Mouse (Mus musculus) retina, embryonic 14.5 days (tissue): Measurements from ENCODE around the gene Alb.

Experiments used
- DNase-seq: peaks from one replicate; pipeline ENCODE4 v3.0.0-alpha.2; 2015; ENCODE audit warnings: low spot score

Alb gene

GRCm38 (mm10) chr5:90494308-90494707, 33.6 kb downstream of the Alb start:
- no peak for DNase-seq

DNA sequence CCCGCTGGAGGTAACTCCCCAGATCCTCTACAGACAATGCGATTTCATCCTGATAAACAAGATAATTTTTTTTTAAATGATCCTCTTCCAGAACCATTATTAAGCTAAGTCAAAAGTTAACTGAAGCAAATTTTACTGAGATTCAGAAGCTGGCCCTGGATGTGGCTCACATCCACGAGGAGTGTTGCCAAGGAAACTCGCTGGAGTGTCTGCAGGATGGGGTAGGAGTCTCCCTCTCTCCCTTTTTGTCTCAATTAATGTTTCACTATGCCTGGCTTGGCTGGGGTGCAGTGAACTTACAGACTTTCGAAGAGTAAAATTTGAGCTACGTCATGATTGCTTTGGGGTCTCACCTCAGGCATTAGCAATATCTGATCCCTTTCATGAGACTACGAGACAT, 38.8 kb downstream of the Alb start:
- DNase-seq, result no peak

DNA sequence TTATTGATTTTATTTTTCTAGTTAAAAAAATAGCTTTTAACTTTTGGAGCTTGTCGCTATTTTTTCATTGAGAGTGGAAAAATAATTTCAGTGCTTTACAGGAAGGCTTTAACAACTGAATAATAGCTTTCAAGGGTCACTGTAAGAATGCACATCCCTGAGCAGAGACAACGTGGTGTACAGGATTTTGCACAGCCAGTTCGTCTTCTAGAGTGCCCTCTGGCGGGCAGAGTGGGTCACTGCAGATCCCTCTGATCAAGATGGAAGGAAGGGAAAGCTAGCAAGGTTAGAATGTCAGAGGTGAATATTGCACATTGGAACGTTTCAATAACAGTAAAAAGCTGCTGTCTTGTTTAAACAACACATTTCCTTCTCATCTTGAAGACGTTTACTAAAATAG, 40.0 kb downstream of the Alb start:
- peak; percentile 88 for DNase-seq

DNA sequence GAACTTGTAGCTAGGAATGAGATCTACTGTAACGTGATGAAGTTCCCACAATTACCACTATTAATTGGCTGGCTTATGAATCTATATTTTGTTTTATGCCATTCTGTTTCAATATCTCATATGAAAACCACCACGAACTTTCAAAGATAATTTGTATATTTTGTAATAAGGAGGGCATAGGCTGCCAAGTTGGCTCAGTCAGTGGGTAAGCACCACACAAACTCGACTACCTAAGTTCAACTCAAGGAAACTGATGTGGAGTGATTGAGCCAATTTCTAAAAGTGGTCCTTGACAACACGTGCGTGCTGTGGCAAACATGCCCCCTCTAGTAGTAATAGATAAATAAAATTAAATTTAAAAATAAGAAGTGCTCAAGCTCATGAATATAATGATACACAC, 41.1 kb downstream of the Alb start:
- DNase-seq, result no peak

- no peak for DNase-seq
These were observed 44.0 kb downstream of the Alb start for GRCm38 (mm10) chr5:90504742-90505141.

DNA sequence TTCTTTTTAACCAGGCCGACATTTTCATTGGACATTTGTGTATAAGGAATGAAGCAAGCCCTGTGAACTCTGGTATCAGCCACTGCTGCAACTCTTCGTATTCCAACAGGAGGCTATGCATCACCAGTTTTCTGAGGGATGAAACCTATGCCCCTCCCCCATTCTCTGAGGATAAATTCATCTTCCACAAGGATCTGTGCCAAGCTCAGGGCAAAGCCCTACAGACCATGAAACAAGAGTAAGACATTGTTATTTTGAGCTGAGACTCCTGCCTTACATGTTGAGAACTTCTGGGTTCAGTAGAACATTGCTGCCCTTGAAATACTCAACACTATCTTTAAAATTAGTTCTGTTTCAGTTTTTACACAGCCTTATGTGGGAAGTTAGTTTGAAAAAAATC, 45.8 kb downstream of the Alb start:
- DNase-seq, result peak; percentile 45

- DNase-seq, result peak; percentile 68
These were observed 46.8 kb downstream of the Alb start for GRCm38 (mm10) chr5:90507411-90507949.

GRCm38 (mm10) chr5:90509828-90510592, 49.3 kb downstream of the Alb start:
- no peak for DNase-seq

DNA sequence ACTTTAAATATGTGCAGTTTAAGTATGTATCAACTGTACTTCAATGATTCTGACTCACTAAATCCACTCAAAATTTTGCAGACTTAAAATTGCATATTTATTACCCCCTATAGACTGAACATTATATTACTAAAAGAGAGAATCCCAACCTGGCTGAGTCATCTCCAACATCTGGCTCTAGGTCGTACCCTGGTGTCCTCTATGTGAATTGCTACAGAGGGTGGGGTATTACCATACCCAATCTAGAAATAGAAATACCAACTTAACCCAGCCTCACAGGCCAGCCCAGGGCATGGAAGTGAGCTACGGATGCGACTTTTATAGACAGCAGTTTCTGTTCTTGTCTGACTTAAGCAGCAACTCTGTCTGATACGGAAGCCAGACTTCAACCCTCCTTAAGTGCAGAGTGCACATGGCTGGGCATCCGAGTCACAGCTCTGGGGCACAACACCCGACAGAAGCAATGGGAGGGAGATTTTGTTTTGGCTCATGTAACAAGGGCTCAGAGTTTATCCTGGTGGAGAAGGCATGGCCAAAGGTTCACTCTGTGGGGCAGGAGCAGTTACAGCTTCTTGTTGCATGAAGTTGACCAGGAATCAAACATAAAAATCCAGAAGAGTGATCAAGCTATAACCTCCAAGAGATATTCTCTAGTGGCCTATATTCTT, 51.7 kb downstream of the Alb start:
- DNase-seq, result no peak

GRCm38 (mm10) chr5:90515561-90515960, 54.9 kb downstream of the Alb start:
- DNase-seq, result no peak

GRCm38 (mm10) chr5:90518356-90519100, 57.8 kb downstream of the Alb start, which contains the start of gene Afm:
Gene Afm (plus strand): TSS chr5:90518932.
- DNase-seq, result no peak
